Mouse (Mus musculus) limb, embryonic 10.5 days (tissue): ENCODE results near the gene D10Wsu102e. TPM values are rescaled to one million over a fixed set of nuclear protein-coding genes. Genes with fewer than 3 reads are reported as not detected.

Experiments used
- DNase-seq: peaks from one replicate; pipeline ENCODE4 v3.0.0-alpha.2; 2017; ENCODE audit warnings: low spot score
- H3K27ac ChIP-seq: fragments of 300-500 bp; sonication (generic); 2 replicates; pipeline ENCODE4 v1.5.1; 2016; ENCODE audit warnings: mild to moderate bottlenecking
- H3K27me3 ChIP-seq: fragments of 300-500 bp; sonication (generic); 2 replicates; pipeline ENCODE4 v1.6.1; 2016; ENCODE audit warnings: low read depth, mild to moderate bottlenecking; ENCODE audit not compliant: poor library complexity, severe bottlenecking
- H3K36me3 ChIP-seq: fragments of 300-500 bp; sonication (generic); 2 replicates; pipeline ENCODE4 v1.6.1; 2016; ENCODE audit warnings: mild to moderate bottlenecking, moderate library complexity
- H3K4me1 ChIP-seq: fragments of 300-500 bp; sonication (generic); 2 replicates; pipeline ENCODE4 v1.6.1; 2016
- H3K4me3 ChIP-seq: fragments of 300-500 bp; sonication (generic); 2 replicates; pipeline ENCODE4 v1.5.1; 2016; ENCODE audit warnings: mild to moderate bottlenecking, moderate library complexity
- H3K9me3 ChIP-seq: fragments of 300-500 bp; sonication (generic); replicated peaks from 2 replicates; pipeline ENCODE4 v1.6.1; 2016; ENCODE audit warnings: mild to moderate bottlenecking
- WGBS: fragments of 180-500 bp; shearing (Covaris S2); methylation state at CpG from one replicate; pipeline ENCODE4 v1.1.7; 2016; 5-methylcytosine and 5-hydroxymethylcytosine counted together
- polyA plus RNA-seq: library from polyadenylated mRNA; unstranded; fragments of >200 nt; fragmentation: Nextera tagmentation; extraction: Ambion mirVana; gene quantifications from 2 replicates; pipeline ENCODE4 v1.2.1, GENCODE M21; 2016

The D10Wsu102e gene
- polyA plus RNA-seq, 1 experiment from 2014 or later = 1.2 TPM

GRCm38 (mm10) chr10:83536436-83536835, 176.4 kb downstream of the D10Wsu102e start:
- Histone ChIP-seq H3K4me3 (no peak overlapping the region), H3K27me3 (peaks cover 24% of the 10 kb centered on the region), H3K9me3 (no peaks in the 10 kb centered on the region), H3K27ac (no peak overlapping the region), H3K4me1 (peaks cover 12% of the 10 kb centered on the region), H3K36me3 (no peaks in the 10 kb centered on the region)
- WGBS = 6% methylated on average over 1 of the region's 1 CpGs
- DNase-seq = no peak

Other genes with a start within 250 kb of the D10Wsu102e start
- gene Slc41a2, start 22.3 kb upstream of the D10Wsu102e start, polyA plus RNA-seq = 0.25 and 0.41 TPM in 2 replicates
- 0.87 and 0.90 TPM in 2 replicates for gene Aldh1l2, start 173.9 kb downstream of the D10Wsu102e start, polyA plus RNA-seq
- 31.2 and 32.3 TPM in 2 replicates for gene Washc4, start 183.5 kb downstream of the D10Wsu102e start, polyA plus RNA-seq